Mouse (Mus musculus) thymus, postnatal 25 days (tissue): Measurements from ENCODE around the gene Ccl25.

Experiments used
- DNase-seq: peaks from one replicate; pipeline ENCODE4 v3.0.0; 2022

Ccl25 gene

GRCm38 (mm10) chr8:4324983-4325750 lies at the start of gene Ccl25, which contains the start of gene Elavl1:
Gene Ccl25 (plus strand): TSS chr8:4325210.
Gene Elavl1 (minus strand): TSS chr8:4325413.
- DNase-seq: peak; percentile 97

GRCm38 (mm10) chr8:4275275-4276110 lies 49.5 kb upstream of the Ccl25 start, which contains the start of gene Timm44:
Gene Timm44 (minus strand): TSS chr8:4275913.
- DNase-seq: peak; percentile 93

- DNase-seq: no peak
Observed at GRCm38 (mm10) chr8:4276111-4276465, 48.9 kb upstream of the Ccl25 start.

DNA sequence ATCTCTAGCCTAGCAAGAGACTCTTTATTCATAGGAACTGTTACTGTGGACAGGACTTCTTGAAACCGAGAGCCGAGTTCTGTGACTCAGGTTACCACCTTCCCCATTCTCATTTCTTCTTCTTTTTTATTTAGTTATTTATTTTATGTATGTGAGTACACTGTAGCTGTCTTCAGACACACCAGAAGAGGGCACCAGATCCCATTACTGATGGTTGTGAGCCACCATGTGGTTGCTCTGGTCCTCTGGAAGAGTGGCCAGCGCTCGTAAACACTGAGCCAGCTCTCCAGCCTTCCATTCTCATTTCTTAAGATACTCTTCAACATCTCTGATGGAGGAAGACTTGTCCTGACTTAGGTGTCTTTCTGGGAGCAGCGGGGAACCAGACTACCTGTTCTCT lies 32.3 kb upstream of the Ccl25 start:
- no peak for DNase-seq

DNA sequence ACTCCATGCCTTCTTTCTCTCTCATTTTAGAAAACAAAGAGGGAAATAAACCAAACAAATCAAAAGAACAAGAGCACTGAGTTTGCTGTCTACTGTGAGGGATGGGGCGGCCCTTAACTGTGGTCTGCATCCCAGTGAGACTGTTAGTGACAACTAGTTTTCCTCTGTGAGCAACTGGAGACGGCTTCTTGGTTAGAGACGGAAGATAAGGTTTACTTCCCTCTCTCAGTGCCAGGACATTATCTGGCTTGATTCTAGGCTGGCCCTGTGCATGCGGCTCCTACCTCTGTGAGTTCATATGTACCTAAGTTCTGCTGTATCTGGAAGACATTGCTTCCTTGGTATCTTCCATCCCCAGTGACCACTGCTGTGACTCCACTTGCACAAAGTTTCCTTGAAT lies 27.2 kb upstream of the Ccl25 start:
- DNase-seq: no peak

DNA sequence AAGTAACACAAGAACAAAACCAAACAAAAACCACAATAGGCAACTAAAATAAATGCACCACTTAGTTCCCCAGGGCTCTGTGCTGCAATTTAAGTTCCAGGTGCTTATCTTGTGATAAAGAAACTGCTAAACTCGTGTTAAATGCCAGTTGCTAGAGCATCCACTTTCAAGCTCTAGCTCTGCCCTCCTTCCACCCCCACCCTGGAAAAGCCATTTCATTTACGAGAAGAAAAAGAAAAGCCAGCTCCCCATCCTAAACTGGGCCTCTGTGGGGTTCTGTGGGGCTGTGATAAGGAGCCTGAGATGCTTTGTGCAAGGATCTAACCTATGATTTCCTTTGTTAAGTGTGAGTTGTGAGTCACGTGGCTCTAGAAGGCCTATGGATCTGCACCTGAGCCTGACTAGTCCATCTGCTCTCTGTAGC lies 20.9 kb upstream of the Ccl25 start:
- no peak for DNase-seq

DNA sequence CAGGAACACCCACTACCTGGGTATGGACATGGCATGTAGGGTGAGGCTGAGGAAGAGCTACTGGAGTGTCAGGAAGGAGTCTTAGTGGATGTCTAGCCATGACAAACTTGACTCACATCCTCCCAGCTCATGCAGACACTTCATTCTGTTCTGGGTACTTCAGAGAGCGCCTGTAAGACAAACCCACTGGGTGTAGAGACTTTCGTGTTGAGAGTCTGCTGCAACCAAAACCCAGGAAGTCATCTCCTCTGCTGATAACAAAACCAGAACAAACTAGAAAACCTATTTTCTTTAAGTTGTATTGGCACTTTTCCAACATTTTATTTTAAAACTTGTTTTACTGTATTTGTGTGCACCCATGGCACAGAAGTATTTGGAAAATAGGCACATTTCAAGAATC lies 19.2 kb upstream of the Ccl25 start:
- no peak for DNase-seq

DNA sequence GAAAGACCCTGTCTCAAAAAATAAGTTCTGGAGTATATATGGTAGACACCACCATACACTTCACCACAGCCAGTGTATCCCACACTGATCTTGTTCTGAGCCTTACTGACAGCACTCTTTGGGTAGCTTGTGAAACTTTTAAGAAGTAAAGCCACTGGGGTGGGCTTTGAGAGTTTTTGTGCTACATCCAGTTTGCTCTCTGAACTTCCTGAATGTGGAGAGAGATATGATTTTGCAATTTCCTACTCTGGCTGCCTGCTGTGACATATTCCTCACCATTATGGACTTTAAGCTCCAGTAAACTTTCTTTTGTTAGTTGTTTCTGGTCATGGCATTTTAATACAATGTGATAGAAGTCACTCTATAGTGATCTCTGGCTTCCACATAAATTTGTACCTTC lies 12.9 kb upstream of the Ccl25 start:
- no peak for DNase-seq

- no peak for DNase-seq
Observed at GRCm38 (mm10) chr8:4313254-4314124, 11.5 kb upstream of the Ccl25 start.

DNA sequence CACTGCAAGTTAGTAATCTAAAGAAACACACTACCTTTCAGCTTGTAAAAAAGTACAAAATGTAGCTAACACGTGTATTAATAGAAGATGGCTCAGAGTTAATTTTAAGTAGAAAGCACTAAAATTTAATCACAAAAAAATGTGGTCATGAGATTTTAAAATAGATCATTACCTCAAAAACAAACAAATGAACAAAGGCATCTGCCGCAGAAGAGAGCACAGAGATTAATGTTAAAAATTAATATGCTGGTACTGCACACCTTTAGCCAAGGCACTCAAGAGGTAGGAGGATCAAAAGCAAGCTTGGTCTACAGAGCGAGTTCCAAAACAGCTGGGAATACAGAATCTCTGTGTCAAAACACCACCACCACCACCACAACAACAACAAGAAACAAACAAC lies 10.2 kb upstream of the Ccl25 start:
- no peak for DNase-seq

GRCm38 (mm10) chr8:4318124-4318523 lies 6.9 kb upstream of the Ccl25 start:
- no peak for DNase-seq

DNA sequence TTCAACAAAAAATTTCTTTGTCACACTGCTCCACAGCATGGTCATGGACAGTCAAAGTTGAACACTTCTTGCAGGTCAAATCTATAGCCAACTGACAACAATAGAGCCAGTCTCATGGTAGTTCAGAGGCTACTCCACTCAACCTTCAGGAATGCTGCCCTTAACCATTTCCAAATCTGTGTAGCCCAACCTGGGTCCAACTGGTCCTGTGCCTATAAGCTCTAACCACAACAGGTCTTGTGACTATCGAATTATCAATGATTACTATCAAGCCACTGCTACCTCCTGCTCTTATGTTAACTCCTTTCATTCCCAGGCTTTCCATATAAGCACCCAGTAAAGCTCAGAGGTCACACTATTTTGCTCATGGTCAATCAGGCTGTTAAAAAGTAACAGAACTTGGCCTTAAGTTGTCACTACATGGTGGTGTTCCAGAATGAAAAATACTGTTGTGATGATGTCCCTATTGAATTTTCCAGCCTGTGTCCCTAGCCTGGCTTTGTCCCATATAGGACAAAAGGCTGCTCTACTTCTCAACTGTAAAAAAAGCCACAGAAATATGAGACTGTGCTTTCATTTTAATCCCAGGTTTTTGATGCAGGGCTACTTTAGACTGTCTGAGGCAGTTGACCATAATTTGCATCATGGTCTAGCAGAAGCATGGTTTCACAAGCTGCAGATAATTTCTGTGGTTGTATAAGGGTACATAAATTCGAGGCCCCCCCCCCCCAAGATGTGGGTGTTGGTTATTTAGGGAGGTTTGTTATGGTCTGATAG lies 6.0 kb upstream of the Ccl25 start:
- DNase-seq: no peak

DNA sequence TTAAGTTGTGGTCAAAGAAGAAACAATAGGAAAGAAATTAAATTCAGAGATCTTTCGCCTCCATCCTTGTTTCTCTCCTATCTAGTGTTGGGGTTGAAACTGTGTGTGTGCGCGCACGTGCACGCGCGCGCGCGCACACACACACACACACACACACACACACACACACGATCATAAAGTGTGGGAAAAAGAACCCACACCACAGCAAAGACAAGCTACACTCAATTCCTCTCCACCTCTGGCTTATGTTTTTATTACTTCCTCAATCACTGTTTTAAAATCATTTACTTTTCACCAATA lies 5.5 kb upstream of the Ccl25 start:
- no peak for DNase-seq

- no peak for DNase-seq
Observed at GRCm38 (mm10) chr8:4320404-4320803, 4.6 kb upstream of the Ccl25 start.

- no peak for DNase-seq
Observed at GRCm38 (mm10) chr8:4321031-4321430, 4.0 kb upstream of the Ccl25 start.

- DNase-seq: peak; percentile 86
Observed at GRCm38 (mm10) chr8:4322470-4322869, 2.5 kb upstream of the Ccl25 start.

- DNase-seq: no peak
Observed at GRCm38 (mm10) chr8:4323917-4324316, 1.1 kb upstream of the Ccl25 start.

GRCm38 (mm10) chr8:4324525-4324924 lies 485 bp upstream of the Ccl25 start:
- DNase-seq: no peak

GRCm38 (mm10) chr8:4325751-4326036 lies 684 bp downstream of the Ccl25 start:
- DNase-seq: no peak

DNA sequence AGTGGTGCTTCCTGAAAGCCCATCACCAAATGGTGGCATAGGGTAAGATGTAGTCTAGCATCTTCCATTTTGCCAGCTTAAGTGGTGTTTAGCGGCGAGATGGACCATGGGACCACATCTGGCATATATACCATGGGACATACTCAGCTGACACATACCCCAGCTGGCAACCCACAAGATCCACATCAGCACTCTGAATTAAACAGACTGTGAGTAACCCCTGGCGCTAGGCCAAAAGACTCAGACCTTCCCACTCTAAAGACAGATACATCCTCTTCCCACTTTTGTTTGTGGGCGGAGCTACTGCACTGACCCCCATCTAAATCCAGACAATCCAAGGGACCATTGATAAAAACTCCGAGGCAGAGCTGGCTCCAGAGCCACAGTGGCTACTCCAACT lies 4.0 kb downstream of the Ccl25 start:
- no peak for DNase-seq

- DNase-seq: no peak
Observed at GRCm38 (mm10) chr8:4333966-4334365, 9.0 kb downstream of the Ccl25 start.

DNA sequence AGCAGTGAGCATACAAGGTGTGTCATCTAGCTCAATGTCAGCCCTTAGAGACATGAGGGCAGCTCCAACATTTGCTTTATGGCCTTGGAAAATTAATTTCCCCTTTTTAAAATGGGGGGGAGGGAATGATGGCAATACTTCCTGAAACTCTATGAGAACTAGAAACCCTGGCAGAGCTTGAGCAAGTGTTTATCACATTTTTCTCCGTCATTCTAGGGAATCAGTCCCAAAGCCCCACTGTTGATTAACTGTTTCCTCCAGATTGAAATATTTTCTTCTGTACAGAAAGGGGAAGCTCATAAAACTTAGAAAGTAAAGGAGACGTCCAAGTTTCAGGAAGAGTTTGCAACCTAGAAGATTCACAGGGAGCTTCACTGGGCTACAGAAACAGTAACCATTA lies 10.7 kb downstream of the Ccl25 start:
- no peak for DNase-seq

- no peak for DNase-seq
Observed at GRCm38 (mm10) chr8:4340207-4340606, 15.2 kb downstream of the Ccl25 start.
